In the genomic region with DNA sequence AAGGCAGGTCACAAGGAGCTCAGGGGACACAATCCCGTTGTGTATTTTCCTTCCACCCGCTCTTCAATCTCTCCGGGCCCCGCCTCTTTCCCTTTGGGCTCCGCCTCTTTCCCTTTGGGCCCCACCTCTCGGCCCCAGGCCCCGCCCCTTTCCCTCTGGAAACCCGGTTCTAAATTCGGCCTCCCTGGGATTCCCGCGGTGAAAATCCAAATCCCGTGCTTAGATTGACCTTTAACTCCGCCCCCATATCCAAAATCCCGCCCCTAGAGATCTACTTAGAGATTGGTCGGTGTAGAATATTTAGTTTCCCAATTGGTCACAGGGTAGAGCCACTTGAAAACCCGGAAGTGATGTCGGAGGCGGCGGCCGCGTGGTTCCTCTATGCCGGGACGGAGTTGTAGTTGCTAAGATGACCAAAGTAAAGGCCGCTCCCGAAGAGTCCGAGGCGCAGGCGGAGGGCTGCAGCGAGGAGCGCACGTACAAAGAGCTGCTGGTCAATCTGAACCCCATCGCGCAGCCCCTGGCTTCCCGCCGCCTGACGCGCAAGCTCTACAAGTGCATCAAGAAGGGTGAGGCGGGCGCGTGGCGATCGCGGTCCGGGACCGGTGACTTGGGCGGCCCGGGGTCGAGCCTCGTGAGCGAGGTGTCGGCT, we compare ENCODE assay signal across 8 mouse cellular contexts. TPM values are rescaled to one million over a fixed set of nuclear protein-coding genes. Genes with fewer than 3 reads are reported as not detected.
DNase-seq lines count a peak whose midpoint lies in the region; ATAC-seq and TF ChIP-seq lines count a peak whose summit lies in the region.

A gene (plus strand): TSS at position 327 of the 652 bp plus-strand sequence.

- H3K4me1 ChIP-seq in bone marrow, adult 2 months (ENCODE audit: control insufficient read depth, insufficient read depth, low read length): peaks cover 4% of the 10 kb centered on the region
- peaks cover 30% of the 10 kb centered on the region for H3K4me1 ChIP-seq in embryonic facial prominence, embryonic 15.5 days
- H3K4me1 ChIP-seq in limb, embryonic 14.5 days (ENCODE audit: control insufficient read depth, insufficient read depth, low read length): peaks cover 9% of the 10 kb centered on the region
- H3K4me1 ChIP-seq in midbrain, postnatal 0 days (ENCODE audit: insufficient read depth, low read length): 0 out of 2 replicates have a peak, but pooled peaks cover 3% of the 10 kb centered on the region

- peak within 1 kb of the TSS; percentile 76 for H3K4me2 ChIP-seq in embryonic facial prominence, embryonic 15.5 days (replicated peaks)
- H3K4me2 ChIP-seq in limb, embryonic 14.5 days (replicated peaks; ENCODE audit: low read depth, low read length, severe bottlenecking): peak within 1 kb of the TSS; percentile 70
- peak within 1 kb of the TSS; percentile 65 for H3K4me2 ChIP-seq in midbrain, postnatal 0 days (ENCODE audit: low read depth, low read length, poor library complexity, severe bottlenecking)

- ATAC-seq in embryonic facial prominence, embryonic 15.5 days (ENCODE audit: insufficient number of reproducible peaks, low FRiP score, low TSS enrichment, low read depth): peak; percentile 93
- ATAC-seq in limb, embryonic 14.5 days (ENCODE audit: low FRiP score, low read depth): peak; percentile 94
- peak; percentile 96 for ATAC-seq in midbrain, postnatal 0 days (ENCODE audit: low FRiP score)

- peak within 1 kb of the TSS; percentile 93 for H3K4me3 ChIP-seq in bone marrow, adult 2 months (replicated peaks; ENCODE audit: control insufficient read depth, low read depth, low read length)
- H3K4me3 ChIP-seq in embryonic facial prominence, embryonic 15.5 days (replicated peaks): peak within 1 kb of the TSS; percentile 90
- H3K4me3 ChIP-seq in limb, embryonic 14.5 days (replicated peaks; ENCODE audit: low read length): peak within 1 kb of the TSS; percentile 81
- H3K4me3 ChIP-seq in midbrain, postnatal 0 days (ENCODE audit: low read depth, low read length): peak within 1 kb of the TSS; percentile 89

- peaks cover 35% of the 10 kb centered on the region for H3K36me3 ChIP-seq in embryonic facial prominence, embryonic 15.5 days
- H3K36me3 ChIP-seq in limb, embryonic 14.5 days (ENCODE audit: control insufficient read depth, insufficient read depth, low read length): peaks cover 27% of the 10 kb centered on the region
- peaks cover 21% of the 10 kb centered on the region for H3K36me3 ChIP-seq in midbrain, postnatal 0 days (ENCODE audit: insufficient read depth, low read length)

- WGBS in bone marrow, adult 2 months: under 1% methylated on average over 51 of the region's 51 CpGs
- under 1% methylated on average over 51 of the region's 51 CpGs for WGBS in embryonic facial prominence, embryonic 15.5 days
- 1% methylated on average over 51 of the region's 51 CpGs for WGBS in limb, embryonic 14.5 days
- WGBS in midbrain, postnatal 0 days: under 1% methylated on average over 51 of the region's 51 CpGs

- peak within 1 kb of the TSS; percentile 64 for H3K9ac ChIP-seq in embryonic facial prominence, embryonic 15.5 days
- peak within 1 kb of the TSS; percentile 76 for H3K9ac ChIP-seq in limb, embryonic 14.5 days (ENCODE audit: low read depth, low read length, severe bottlenecking)
- peak within 1 kb of the TSS; percentile 59 for H3K9ac ChIP-seq in midbrain, postnatal 0 days (replicated peaks; ENCODE audit: low read length, poor library complexity, severe bottlenecking)

- H3K9me3 ChIP-seq in embryonic facial prominence, embryonic 15.5 days (replicated peaks): no peaks in the 10 kb centered on the region
- H3K9me3 ChIP-seq in limb, embryonic 14.5 days (ENCODE audit: control insufficient read depth, low read length): no peaks in the 10 kb centered on the region
- H3K9me3 ChIP-seq in midbrain, postnatal 0 days (ENCODE audit: low read length): no peaks in the 10 kb centered on the region

- no peak; the same call in 1 of the 2 replicates for TF ChIP-seq POLR2A in bone marrow, adult 2 months (IDR thresholded peaks at IDR 0.05; ENCODE audit: borderline replicate concordance, control insufficient read depth, low read depth, low read length)
- TF ChIP-seq POLR2A in limb, embryonic 14.5 days (IDR thresholded peaks at IDR 0.05; ENCODE audit: borderline replicate concordance, extremely low read depth, insufficient read depth, insufficient read length): 0 out of 2 replicates have a peak, but pooled peaks have one; percentile 16

- TF ChIP-seq CTCF in bone marrow, adult 2 months (IDR thresholded peaks at IDR 0.05; ENCODE audit: control insufficient read depth, insufficient read depth, low read length): no peak
- TF ChIP-seq CTCF in midbrain, postnatal 0 days (IDR thresholded peaks at IDR 0.05): no peak; the same call in 1 of the 2 replicates

- H3K27ac ChIP-seq in bone marrow, adult 2 months (ENCODE audit: control insufficient read depth, insufficient read depth, low read depth, low read length, poor library complexity): peak within 1 kb of the TSS; percentile 64
- peak within 1 kb of the TSS; percentile 63 for H3K27ac ChIP-seq in embryonic facial prominence, embryonic 15.5 days (replicated peaks)
- peak within 1 kb of the TSS; percentile 44; the same call in 1 of the 2 replicates for H3K27ac ChIP-seq in limb, embryonic 14.5 days (replicated peaks; ENCODE audit: low read depth, low read length)
- H3K27ac ChIP-seq in midbrain, postnatal 0 days (ENCODE audit: low read depth, low read length): no peak within 1 kb of the TSS

- H3K27me3 ChIP-seq in embryonic facial prominence, embryonic 15.5 days: no peaks in the 10 kb centered on the region
- H3K27me3 ChIP-seq in limb, embryonic 14.5 days (ENCODE audit: control insufficient read depth, insufficient read depth, low read length): no peaks in the 10 kb centered on the region
- no peaks in the 10 kb centered on the region for H3K27me3 ChIP-seq in midbrain, postnatal 0 days (ENCODE audit: insufficient read depth, low read length)

- DNase-seq in 416B (ENCODE audit: low read depth): peak; percentile 100
- DNase-seq in heart, adult 8-10 months (ENCODE audit: low spot score): peak; percentile 97
- peak; percentile 100 for DNase-seq in kidney, adult 9 months
- peak; percentile 98 for DNase-seq in limb, embryonic 14.5 days (ENCODE audit: low spot score)
- peak; percentile 99 for DNase-seq in midbrain, postnatal 0 days (ENCODE audit: low spot score)
- DNase-seq in spleen, postnatal 14 days (ENCODE audit: low spot score in 2 of 2): peak; percentile 75 to 82

RNA-seq across cellular contexts. Expression of the gene that starts here (rescaled TPM):
- 58.3 and 118 TPM in 2 replicates for polyA plus RNA-seq in bone marrow, adult 2 months (2011; ENCODE audit: insufficient read depth, insufficient read length, low replicate concordance, missing spikeins)
- polyA plus RNA-seq in embryonic facial prominence, embryonic 15.5 days (2015; fragmentation: Nextera tagmentation; extraction: Ambion mirVana): 138 and 147 TPM in 2 replicates
- 10 to 100 TPM; 18.4 to 23.7 (median 21.4) TPM for total RNA-seq in heart, adult 8-10 months (2022)
- polyA plus RNA-seq in limb, embryonic 14.5 days (2012; rRNA removed): 77.9 and 89.0 TPM in 2 replicates
- 165 and 176 TPM in 2 replicates for polyA plus RNA-seq in limb, embryonic 14.5 days (2014; fragmentation: Nextera tagmentation; extraction: Ambion mirVana)
- total RNA-seq in midbrain, postnatal 0 days (2014; rRNA removed): 36.6 and 60.3 TPM in 2 replicates
- 88.4 and 96.1 TPM in 2 replicates for polyA plus RNA-seq in midbrain, postnatal 0 days (2015; fragmentation: Nextera tagmentation; extraction: Ambion mirVana)
